Mouse (Mus musculus): ENCODE measurements around the gene Grifin.

Gene Grifin

GRCm38 (mm10) chr5:140549306-140550047 is 15.4 kb downstream of the Grifin start:
- no peak for DNase-seq (ENCODE audit: low read depth, low spot score)

GRCm38 (mm10) chr5:140546332-140546731 is 18.5 kb downstream of the Grifin start:
- DNase-seq (ENCODE audit: low read depth, low spot score): no peak

- no peak for DNase-seq (ENCODE audit: low read depth, low spot score)
Measured at GRCm38 (mm10) chr5:140545651-140546050, 19.2 kb downstream of the Grifin start.

GRCm38 (mm10) chr5:140542811-140543575 is 21.9 kb downstream of the Grifin start:
- DNase-seq (ENCODE audit: low read depth, low spot score): no peak

- peak; percentile 58 for DNase-seq (ENCODE audit: low read depth, low spot score)
Measured at GRCm38 (mm10) chr5:140540106-140540505, 24.8 kb downstream of the Grifin start.

- DNase-seq (ENCODE audit: low read depth, low spot score): peak; percentile 46
Measured at GRCm38 (mm10) chr5:140538111-140538683, 26.7 kb downstream of the Grifin start.

- no peak for DNase-seq (ENCODE audit: low read depth, low spot score)
Measured at GRCm38 (mm10) chr5:140526754-140527153, 38.1 kb downstream of the Grifin start.

GRCm38 (mm10) chr5:140521196-140521595 is 43.7 kb downstream of the Grifin start:
- DNase-seq (ENCODE audit: low read depth, low spot score): no peak

GRCm38 (mm10) chr5:140517921-140518230 is 47.0 kb downstream of the Grifin start:
- DNase-seq (ENCODE audit: low read depth, low spot score): no peak

GRCm38 (mm10) chr5:140517159-140517920 is 47.5 kb downstream of the Grifin start:
- no peak for DNase-seq (ENCODE audit: low read depth, low spot score)

GRCm38 (mm10) chr5:140514799-140515486 is 49.9 kb downstream of the Grifin start:
- DNase-seq (ENCODE audit: low read depth, low spot score): no peak

- no peak for DNase-seq (ENCODE audit: low read depth, low spot score)
Measured at GRCm38 (mm10) chr5:140513921-140514320, 51.0 kb downstream of the Grifin start.
